Mouse (Mus musculus) bone marrow, adult 2 months (tissue): ENCODE measurements around the gene Prnp.

Source experiments
- CTCF ChIP-seq: fragments of 200-500 bp; IDR thresholded peaks from 2 replicates; pipeline ENCODE4 v1.5.1; 2011; ENCODE audit warnings: low read length, control low read depth; ENCODE audit not compliant: control insufficient read depth, insufficient read depth
- POLR2A ChIP-seq: fragments of 200-500 bp; IDR thresholded peaks from 2 replicates; pipeline ENCODE4 v1.6.1; 2011; ENCODE audit warnings: low read depth, mild to moderate bottlenecking, control low read depth, low read length, borderline replicate concordance; ENCODE audit not compliant: control insufficient read depth

GRCm38 (mm10) chr2:131905025-131905424 is 4.7 kb upstream of the Prnp start:
- TF ChIP-seq CTCF, result no peak
- 0 out of 2 replicates have a peak, but pooled peaks have one; percentile 17 for TF ChIP-seq POLR2A
